Mouse (Mus musculus) heart, embryonic 10.5 days (tissue): ENCODE measurements around the gene Arap2. TPM values are rescaled to one million over a fixed set of nuclear protein-coding genes. Genes with fewer than 3 reads are reported as not detected.

Experiments used
- DNase-seq: peaks from one replicate; pipeline ENCODE4 v3.0.0-alpha.2; 2017; ENCODE audit warnings: low spot score
- H3K27ac ChIP-seq: fragments of 300-500 bp; sonication (generic); 2 replicates; pipeline ENCODE4 v1.5.1; 2016; ENCODE audit warnings: mild to moderate bottlenecking
- H3K27me3 ChIP-seq: fragments of 300-500 bp; sonication (generic); 2 replicates; pipeline ENCODE4 v1.6.1; 2016; ENCODE audit warnings: mild to moderate bottlenecking; ENCODE audit not compliant: poor library complexity, insufficient read depth, severe bottlenecking
- H3K36me3 ChIP-seq: fragments of 300-500 bp; sonication (generic); 2 replicates; pipeline ENCODE4 v1.6.1; 2016; ENCODE audit warnings: mild to moderate bottlenecking, moderate library complexity
- H3K4me1 ChIP-seq: fragments of 300-500 bp; sonication (generic); 2 replicates; pipeline ENCODE4 v1.6.1; 2016; ENCODE audit warnings: mild to moderate bottlenecking
- H3K4me3 ChIP-seq: fragments of 300-500 bp; sonication (generic); 2 replicates; pipeline ENCODE4 v1.5.1; 2016; ENCODE audit warnings: mild to moderate bottlenecking, moderate library complexity
- H3K9me3 ChIP-seq: fragments of 300-500 bp; sonication (generic); 2 replicates; pipeline ENCODE4 v1.6.1; 2016; ENCODE audit warnings: mild to moderate bottlenecking, moderate library complexity
- WGBS: fragments of 180-500 bp; shearing (Covaris S2); methylation state at CpG from one replicate; pipeline ENCODE4 v1.1.7; 2016; 5-methylcytosine and 5-hydroxymethylcytosine counted together
- polyA plus RNA-seq: library from polyadenylated mRNA; unstranded; fragments of >200 nt; fragmentation: Nextera tagmentation; extraction: Ambion mirVana; gene quantifications from 2 replicates; pipeline ENCODE4 v1.2.1, GENCODE M21; 2016

The Arap2 gene
- polyA plus RNA-seq, 1 experiment from 2014 or later: 2.9 TPM

DNA sequence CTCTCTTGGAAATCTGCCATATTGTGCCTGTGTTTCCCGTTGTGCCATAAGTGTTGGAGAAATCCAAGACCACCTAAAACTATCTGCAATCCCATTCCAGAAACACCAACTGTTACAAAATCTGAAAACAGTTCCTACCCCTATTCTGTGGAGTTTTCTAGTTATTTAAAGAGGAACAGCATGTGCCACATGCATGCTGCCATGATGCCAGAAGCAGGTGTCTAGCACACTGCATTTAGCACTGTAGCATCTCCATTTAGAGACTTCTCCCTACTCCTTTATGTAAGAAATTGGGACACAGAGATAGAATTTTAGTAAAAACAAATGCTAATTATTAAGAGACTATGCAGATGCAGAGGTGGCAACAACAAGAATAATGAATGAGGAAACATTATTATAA is 102.8 kb downstream of the Arap2 start:
- H3K9me3 ChIP-seq: no peaks in the 10 kb centered on the region
- no peaks in the 10 kb centered on the region for H3K27me3 ChIP-seq
- H3K4me1 ChIP-seq: no peaks in the 10 kb centered on the region
- WGBS: 83% methylated on average over 1 of the region's 1 CpGs
- no peaks in the 10 kb centered on the region for H3K36me3 ChIP-seq
- no peak overlapping the region for H3K27ac ChIP-seq
- no peak overlapping the region for H3K4me3 ChIP-seq
- no peak for DNase-seq

DNA sequence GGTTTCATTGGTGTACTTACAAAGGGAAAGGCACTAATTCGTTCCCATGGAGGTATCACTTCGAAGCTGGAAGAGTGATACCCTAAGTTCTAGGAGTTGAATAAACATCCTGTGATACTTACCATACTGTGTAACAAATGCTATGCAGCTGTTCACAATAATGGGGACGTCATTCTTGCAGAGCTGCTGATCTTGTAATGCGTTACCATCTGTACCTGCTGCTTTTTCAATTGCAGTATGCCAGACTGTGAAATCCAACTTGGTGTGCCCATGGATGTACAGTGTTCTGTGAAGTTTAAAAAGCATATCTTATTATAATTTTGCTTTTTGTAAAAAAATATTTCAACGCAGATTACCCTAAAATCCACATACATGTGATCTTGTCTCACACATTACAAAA is 112.0 kb downstream of the Arap2 start:
- H3K4me3 ChIP-seq: no peak overlapping the region

DNA sequence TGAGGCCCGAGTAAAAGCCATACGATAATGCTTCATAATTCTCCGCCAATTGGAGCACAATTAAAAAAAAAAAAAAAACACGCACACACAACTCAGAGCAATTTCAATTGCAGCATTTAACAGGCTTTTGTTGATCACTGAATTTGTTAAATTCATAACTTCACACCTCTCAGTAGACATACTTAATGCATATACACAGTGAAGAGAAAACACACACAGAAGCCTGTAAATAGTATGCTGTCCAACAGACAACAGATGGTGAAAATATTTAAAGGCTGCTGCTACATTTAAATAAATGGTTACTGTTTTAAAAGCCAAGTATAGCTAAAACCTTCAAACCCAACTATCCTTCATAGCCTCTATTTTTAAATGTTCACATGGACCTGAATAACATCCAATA is 123.6 kb downstream of the Arap2 start:
- no peak for DNase-seq
- no peaks in the 10 kb centered on the region for H3K36me3 ChIP-seq
- H3K9me3 ChIP-seq: no peaks in the 10 kb centered on the region
- H3K27ac ChIP-seq: no peak overlapping the region
- no peaks in the 10 kb centered on the region for H3K4me1 ChIP-seq
- H3K27me3 ChIP-seq: no peaks in the 10 kb centered on the region
- no peak overlapping the region for H3K4me3 ChIP-seq
- WGBS: 90% methylated on average over 4 of the region's 4 CpGs

More for the DNA sequence above, 112.0 kb downstream of the Arap2 start:
- Histone ChIP-seq H3K4me1 (no peaks in the 10 kb centered on the region), H3K27me3 (no peaks in the 10 kb centered on the region), H3K36me3 (no peaks in the 10 kb centered on the region), H3K9me3 (no peaks in the 10 kb centered on the region), H3K27ac (no peak overlapping the region)
- no peak for DNase-seq
- WGBS: 81% methylated on average over 5 of the region's 5 CpGs

GRCm38 (mm10) chr5:62640501-62640900 is 125.5 kb downstream of the Arap2 start:
- H3K4me3 ChIP-seq: no peak overlapping the region
- WGBS: 86% methylated on average over 8 of the region's 8 CpGs
- H3K9me3 ChIP-seq: no peaks in the 10 kb centered on the region
- no peaks in the 10 kb centered on the region for H3K4me1 ChIP-seq
- H3K36me3 ChIP-seq: no peaks in the 10 kb centered on the region
- no peak overlapping the region for H3K27ac ChIP-seq
- DNase-seq: no peak
- no peaks in the 10 kb centered on the region for H3K27me3 ChIP-seq

GRCm38 (mm10) chr5:62636341-62636740 is 129.6 kb downstream of the Arap2 start:
- no peak for DNase-seq
- Histone ChIP-seq H3K36me3 (no peaks in the 10 kb centered on the region), H3K27me3 (no peaks in the 10 kb centered on the region), H3K4me1 (no peaks in the 10 kb centered on the region), H3K9me3 (no peaks in the 10 kb centered on the region), H3K27ac (no peak overlapping the region), H3K4me3 (no peak overlapping the region)
- 84% methylated on average over 3 of the region's 3 CpGs for WGBS

GRCm38 (mm10) chr5:62628901-62629300 is 137.1 kb downstream of the Arap2 start:
- 89% methylated on average over 5 of the region's 5 CpGs for WGBS
- no peak overlapping the region for H3K27ac ChIP-seq

DNA sequence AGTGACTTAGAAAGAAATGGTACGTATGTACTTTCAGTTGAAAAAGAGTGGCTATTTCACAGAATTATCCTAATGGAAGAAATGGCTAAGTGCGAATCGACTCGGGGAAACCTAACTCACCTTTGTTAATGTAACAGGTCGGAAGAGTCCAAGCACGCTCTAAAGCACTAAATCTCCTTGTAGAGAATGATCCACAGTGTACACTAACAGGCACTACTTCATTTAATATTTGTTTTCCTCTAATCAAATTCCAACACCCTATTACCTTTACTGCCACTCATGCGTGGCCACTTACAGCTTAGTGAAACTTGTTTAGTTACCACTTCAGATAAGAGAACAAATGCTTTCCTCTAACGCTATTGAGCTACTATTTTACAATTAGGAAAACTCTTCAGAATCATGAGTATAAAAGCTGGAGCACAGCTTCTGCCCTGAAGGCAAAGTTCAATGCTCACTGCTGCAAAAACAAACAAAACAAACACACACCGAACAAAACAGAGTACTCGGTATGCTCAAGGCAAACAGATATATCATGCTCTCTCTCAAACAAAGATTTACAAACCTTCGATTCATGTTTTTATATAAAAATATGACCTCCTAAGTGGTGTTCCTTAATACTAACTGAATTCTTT is 143.0 kb downstream of the Arap2 start:
- no peak for DNase-seq
- WGBS: 86% methylated on average over 11 of the region's 11 CpGs
- Histone ChIP-seq H3K9me3 (no peaks in the 10 kb centered on the region), H3K4me3 (no peak overlapping the region), H3K27me3 (no peaks in the 10 kb centered on the region), H3K36me3 (no peaks in the 10 kb centered on the region), H3K4me1 (no peaks in the 10 kb centered on the region), H3K27ac (no peak overlapping the region)

More at GRCm38 (mm10) chr5:62628901-62629300, 137.1 kb downstream of the Arap2 start:
- no peak for DNase-seq
- Histone ChIP-seq H3K4me1 (no peaks in the 10 kb centered on the region), H3K9me3 (no peaks in the 10 kb centered on the region), H3K27me3 (no peaks in the 10 kb centered on the region), H3K4me3 (no peak overlapping the region), H3K36me3 (no peaks in the 10 kb centered on the region)

DNA sequence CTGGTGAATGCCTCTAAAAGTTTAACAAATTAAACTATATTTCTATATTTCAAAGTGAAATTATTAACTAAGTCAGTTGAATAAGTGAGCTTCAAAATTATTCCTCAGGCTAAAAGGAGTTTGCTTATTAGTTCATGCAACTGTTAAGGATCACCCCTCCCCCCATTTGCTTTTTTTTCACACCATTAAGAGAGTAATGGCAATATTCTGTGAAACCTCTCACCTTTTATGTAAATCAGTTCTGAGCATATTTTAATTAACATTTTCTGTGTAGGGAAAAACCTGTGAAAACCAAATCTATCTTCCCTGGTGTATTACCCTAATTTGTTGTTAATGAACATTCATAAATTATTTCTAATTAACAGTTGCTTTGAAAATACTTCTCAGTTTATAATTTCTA is 147.7 kb downstream of the Arap2 start:
- no peak for DNase-seq
- no peak overlapping the region for H3K4me3 ChIP-seq
- H3K27me3 ChIP-seq: no peaks in the 10 kb centered on the region
- no peak overlapping the region for H3K27ac ChIP-seq
- no peaks in the 10 kb centered on the region for H3K36me3 ChIP-seq
- H3K4me1 ChIP-seq: no peaks in the 10 kb centered on the region
- H3K9me3 ChIP-seq: no peaks in the 10 kb centered on the region

DNA sequence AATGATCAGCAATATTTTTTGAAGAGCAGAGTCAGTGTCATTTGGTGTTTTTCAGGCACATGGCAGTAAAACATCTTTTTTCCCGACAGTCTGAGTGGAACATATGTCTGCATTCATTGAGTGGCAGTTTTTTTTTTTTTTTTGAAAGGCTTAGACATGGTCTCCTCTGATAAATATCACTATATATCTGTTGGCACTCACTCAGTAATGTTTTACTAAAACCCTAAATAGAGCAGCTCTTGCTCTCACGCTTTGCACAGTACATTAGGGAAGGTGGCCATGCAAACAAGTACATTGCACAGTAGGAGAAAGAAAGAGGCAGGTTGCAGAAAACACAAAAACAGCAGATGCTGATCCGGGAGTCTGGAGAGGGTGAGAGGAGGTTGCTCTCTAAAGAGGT is 154.0 kb downstream of the Arap2 start:
- no peak for DNase-seq
- H3K27ac ChIP-seq: no peak overlapping the region
- H3K27me3 ChIP-seq: no peaks in the 10 kb centered on the region
- no peak overlapping the region for H3K4me3 ChIP-seq
- no peaks in the 10 kb centered on the region for H3K4me1 ChIP-seq
- no peaks in the 10 kb centered on the region for H3K36me3 ChIP-seq
- 75% methylated on average over 3 of the region's 3 CpGs for WGBS
- H3K9me3 ChIP-seq: no peaks in the 10 kb centered on the region

- H3K4me3 ChIP-seq: no peak overlapping the region
- DNase-seq: no peak
- H3K4me1 ChIP-seq: no peaks in the 10 kb centered on the region
- H3K27me3 ChIP-seq: no peaks in the 10 kb centered on the region
- no peaks in the 10 kb centered on the region for H3K36me3 ChIP-seq
- 79% methylated on average over 1 of the region's 1 CpGs for WGBS
- no peak overlapping the region for H3K27ac ChIP-seq
- no peaks in the 10 kb centered on the region for H3K9me3 ChIP-seq
These were observed 178.6 kb downstream of the Arap2 start for GRCm38 (mm10) chr5:62587348-62587747.

DNA sequence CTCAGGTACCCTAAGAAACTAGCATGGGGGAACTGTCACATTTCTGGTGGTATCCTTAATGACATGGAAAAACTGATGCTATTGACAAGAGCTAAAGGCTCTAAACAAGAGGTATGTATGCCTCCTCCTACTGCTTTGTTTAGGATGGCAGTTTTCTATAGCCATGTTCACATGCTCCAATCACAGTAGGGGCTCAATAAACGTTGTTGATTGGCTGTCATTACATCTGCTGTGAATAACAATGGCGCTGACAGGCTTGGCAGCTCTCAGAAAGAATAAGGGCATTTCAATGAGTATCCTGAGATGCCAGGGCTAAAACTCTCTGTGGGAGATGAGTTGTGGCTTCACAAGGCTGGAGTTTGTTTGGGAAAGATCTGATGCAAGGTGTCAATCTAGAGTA is 183.3 kb downstream of the Arap2 start:
- 29% methylated on average over 2 of the region's 2 CpGs for WGBS
- no peaks in the 10 kb centered on the region for H3K36me3 ChIP-seq
- no peaks in the 10 kb centered on the region for H3K4me1 ChIP-seq
- H3K9me3 ChIP-seq: no peaks in the 10 kb centered on the region
- no peaks in the 10 kb centered on the region for H3K27me3 ChIP-seq
- DNase-seq: no peak
- no peak overlapping the region for H3K4me3 ChIP-seq
- H3K27ac ChIP-seq: no peak overlapping the region

DNA sequence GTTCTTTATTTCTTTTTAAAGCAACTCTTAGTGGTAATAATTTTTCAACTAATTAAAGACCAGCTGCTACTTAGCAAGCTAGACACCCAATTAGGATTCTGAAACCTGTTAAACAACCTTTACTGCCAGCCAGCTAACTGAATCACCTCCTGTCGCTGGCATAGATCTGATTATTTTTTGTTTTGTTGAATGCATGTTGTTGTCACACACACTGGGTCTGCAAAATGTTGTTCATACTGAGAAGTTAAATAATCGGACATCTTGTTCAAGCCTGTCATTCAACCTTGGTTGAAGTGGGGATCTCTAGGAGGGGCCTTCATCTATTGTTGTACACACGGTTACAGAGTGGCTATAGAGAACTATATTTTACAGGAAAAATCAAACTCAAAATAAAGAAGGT is 184.3 kb downstream of the Arap2 start:
- Histone ChIP-seq H3K9me3 (no peaks in the 10 kb centered on the region), H3K36me3 (no peaks in the 10 kb centered on the region), H3K4me3 (no peak overlapping the region), H3K4me1 (no peaks in the 10 kb centered on the region), H3K27me3 (no peaks in the 10 kb centered on the region), H3K27ac (no peak overlapping the region)
- WGBS: 76% methylated on average over 3 of the region's 3 CpGs
- no peak for DNase-seq

DNA sequence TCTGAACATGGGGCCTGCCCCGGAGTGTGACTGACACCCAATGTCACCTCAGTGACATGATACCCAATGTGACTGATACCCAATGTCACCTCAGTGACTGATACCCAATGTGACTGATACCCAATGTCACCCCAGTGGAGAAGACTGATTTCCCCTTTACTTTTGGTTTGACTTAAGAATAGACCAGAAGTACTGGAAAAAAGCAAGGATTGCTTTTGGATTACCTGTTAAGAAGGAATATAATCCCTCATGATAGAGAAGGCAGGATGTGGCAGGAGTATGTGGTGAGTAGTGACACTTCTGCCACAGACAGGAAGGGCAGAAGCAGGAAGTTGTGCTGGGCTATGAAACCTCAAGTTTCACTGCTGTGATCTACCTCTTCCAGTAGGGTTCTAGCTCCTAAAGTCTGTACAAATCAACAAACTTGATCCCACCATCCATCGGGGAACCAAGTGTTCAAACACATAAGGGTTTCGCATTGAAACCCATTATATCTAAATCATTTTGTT is 191.6 kb downstream of the Arap2 start:
- no peaks in the 10 kb centered on the region for H3K9me3 ChIP-seq
- H3K27ac ChIP-seq: no peak overlapping the region
- DNase-seq: no peak
- H3K36me3 ChIP-seq: no peaks in the 10 kb centered on the region
- H3K4me1 ChIP-seq: no peaks in the 10 kb centered on the region
- WGBS: 90% methylated on average over 3 of the region's 3 CpGs
- no peaks in the 10 kb centered on the region for H3K27me3 ChIP-seq
- H3K4me3 ChIP-seq: no peak overlapping the region
